Mouse (Mus musculus): ENCODE measurements at regions not wholly inside any gene's neighbourhood (a gene's known extent, or its start where the extent isn't known, plus 50 kb on each side); places are given as distances from the start of the nearest gene placed in this dataset.

GRCm38 (mm10) chr2:64394619-64395294 is 296.9 kb upstream of the Fign start:
- Histone ChIP-seq H3K9me3 (replicated peaks; ENCODE audit: low read length) (peaks cover 38% of the 10 kb centered on the region), H3K79me2 (replicated peaks; ENCODE audit: control insufficient read depth, extremely low read depth, insufficient read depth, poor library complexity, severe bottlenecking) (no peaks in the 10 kb centered on the region), H3K4me2 (ENCODE audit: insufficient read depth, low read depth, poor library complexity, severe bottlenecking) (no peak overlapping the region), H3K27ac (ENCODE audit: insufficient read depth, low read depth) (no peak overlapping the region), H3K36me3 (replicated peaks in 1 of 2; ENCODE audit: control insufficient read depth in 1 of 2, insufficient read depth in 1 of 2, low read length in 1 of 2) (no peaks in the 10 kb centered on the region), H3K4me3 (replicated peaks in 1 of 3; ENCODE audit: low read depth in 2 of 3, low read length in 2 of 3, poor library complexity in 1 of 3) (no peak overlapping the region), H3K27me3 (replicated peaks) (no peaks in the 10 kb centered on the region), H3K4me1 (ENCODE audit: control insufficient read depth in 1 of 2, insufficient read depth in 2 of 2) (no peaks in the 10 kb centered on the region), H3K9ac (ENCODE audit: insufficient read depth, low read depth) (no peak overlapping the region)
- in situ Hi-C loops (cut with MboI; ENCODE audit: low pct_ligation_motif_present, low pct_unique_long_range_greater_than_20kb, low sequenced_read_pairs) (no loop called here), dilution Hi-C loops (cut with MboI; ENCODE audit: extremely low pct_ligation_motif_present, extremely low pct_unique_long_range_greater_than_20kb, low sequenced_read_pairs) (no loop called here)
- no peak for DNase-seq (ENCODE audit: extremely low read depth)
- TF ChIP-seq ZKSCAN1 (IDR thresholded peaks at IDR 0.05; ENCODE audit: borderline replicate concordance, low read depth, low read length): no peak
- TF ChIP-seq MAX (IDR thresholded peaks at IDR 0.05; ENCODE audit: low read length): no peak
- TF ChIP-seq KAT2A (IDR thresholded peaks at IDR 0.05; ENCODE audit: insufficient replicate concordance, low read length): no peak
- TF ChIP-seq POLR2AphosphoS2 (IDR thresholded peaks at IDR 0.05; ENCODE audit: low read depth, low read length): no peak
- TF ChIP-seq CTCF (conservative IDR thresholded peaks at IDR 0.05 in 1 of 2, IDR thresholded peaks at IDR 0.05 in 1 of 2; ENCODE audit: low read depth in 2 of 2, low read length in 2 of 2): no peak
- TF ChIP-seq MYC (IDR thresholded peaks at IDR 0.05; ENCODE audit: low read depth, low read length): no peak

DNA sequence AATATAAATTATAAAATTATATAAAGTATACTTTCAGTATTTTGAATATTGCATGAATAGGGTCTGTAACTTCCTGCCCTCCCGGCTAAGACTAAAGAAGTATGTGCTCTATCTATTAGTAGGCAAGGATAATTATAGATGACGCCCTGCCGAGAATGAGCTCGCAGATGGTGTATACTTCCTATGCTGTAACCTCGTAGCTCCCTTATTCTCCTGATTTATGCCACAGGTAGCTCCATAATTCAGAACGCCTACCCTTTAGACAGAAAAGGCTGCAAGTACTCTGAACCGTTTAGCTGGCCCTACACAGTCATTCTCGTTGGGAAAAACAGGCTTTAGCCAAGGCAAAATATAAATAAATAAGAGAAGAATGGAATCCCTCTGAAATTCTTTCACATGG is 296.4 kb upstream of the Fign start:
- Histone ChIP-seq H3K9ac (ENCODE audit: insufficient read depth, low read depth) (no peak overlapping the region), H3K4me1 (ENCODE audit: control insufficient read depth in 1 of 2, insufficient read depth in 2 of 2) (no peaks in the 10 kb centered on the region), H3K27ac (ENCODE audit: insufficient read depth, low read depth) (no peak overlapping the region), H3K4me2 (ENCODE audit: insufficient read depth, low read depth, poor library complexity, severe bottlenecking) (no peak overlapping the region), H3K79me2 (replicated peaks; ENCODE audit: control insufficient read depth, extremely low read depth, insufficient read depth, poor library complexity, severe bottlenecking) (no peaks in the 10 kb centered on the region), H3K27me3 (replicated peaks) (no peaks in the 10 kb centered on the region), H3K4me3 (replicated peaks in 1 of 3; ENCODE audit: low read depth in 2 of 3, low read length in 2 of 3, poor library complexity in 1 of 3) (no peak overlapping the region), H3K9me3 (replicated peaks; ENCODE audit: low read length) (peaks cover 42% of the 10 kb centered on the region), H3K36me3 (replicated peaks in 1 of 2; ENCODE audit: control insufficient read depth in 1 of 2, insufficient read depth in 1 of 2, low read length in 1 of 2) (no peaks in the 10 kb centered on the region)
- TF ChIP-seq CTCF (conservative IDR thresholded peaks at IDR 0.05 in 1 of 2, IDR thresholded peaks at IDR 0.05 in 1 of 2; ENCODE audit: low read depth in 2 of 2, low read length in 2 of 2) (no peak), SIN3A (IDR thresholded peaks at IDR 0.05; ENCODE audit: low read length) (no peak), ELF1 (IDR thresholded peaks at IDR 0.05; ENCODE audit: low read depth, low read length) (no peak), POLR2AphosphoS2 (IDR thresholded peaks at IDR 0.05; ENCODE audit: low read depth, low read length) (no peak), IRF4 (IDR thresholded peaks at IDR 0.05; ENCODE audit: low read depth, low read length) (no peak), EP300 (IDR thresholded peaks at IDR 0.05; ENCODE audit: low read length) (no peak)
- dilution Hi-C loops (cut with MboI; ENCODE audit: extremely low pct_ligation_motif_present, extremely low pct_unique_long_range_greater_than_20kb, low sequenced_read_pairs) (no loop called here), in situ Hi-C loops (cut with MboI; ENCODE audit: low pct_ligation_motif_present, low pct_unique_long_range_greater_than_20kb, low sequenced_read_pairs) (no loop called here)
- no peak for DNase-seq (ENCODE audit: extremely low read depth)

DNA sequence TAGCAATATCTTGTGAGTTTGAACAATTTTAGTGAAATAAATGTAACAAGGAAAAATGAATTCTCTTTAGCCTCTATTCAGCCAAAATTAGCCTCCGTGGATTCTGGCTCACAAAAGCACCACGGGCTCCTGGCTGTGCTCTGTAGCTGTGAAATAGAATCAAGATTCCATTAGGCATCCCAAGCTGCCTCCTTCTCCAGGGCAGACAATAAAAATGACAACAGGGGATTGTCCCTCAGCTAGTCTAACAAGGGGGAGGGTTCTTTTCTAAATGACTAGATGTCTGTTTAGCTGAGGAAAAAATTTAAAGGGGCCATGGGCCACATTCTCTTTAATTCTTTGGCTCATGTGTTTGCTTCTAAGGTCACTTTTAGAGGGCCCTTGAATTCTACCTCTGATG is 272.0 kb upstream of the Fign start:
- Histone ChIP-seq H3K4me1 (ENCODE audit: control insufficient read depth in 1 of 2, insufficient read depth in 2 of 2) (no peaks in the 10 kb centered on the region), H3K36me3 (replicated peaks in 1 of 2; ENCODE audit: control insufficient read depth in 1 of 2, insufficient read depth in 1 of 2, low read length in 1 of 2) (no peaks in the 10 kb centered on the region), H3K27me3 (replicated peaks) (no peaks in the 10 kb centered on the region), H3K27ac (ENCODE audit: insufficient read depth, low read depth) (no peak overlapping the region), H3K4me3 (replicated peaks in 1 of 3; ENCODE audit: low read depth in 2 of 3, low read length in 2 of 3, poor library complexity in 1 of 3) (no peak overlapping the region), H3K9ac (ENCODE audit: insufficient read depth, low read depth) (no peak overlapping the region), H3K9me3 (replicated peaks; ENCODE audit: low read length) (peaks cover 28% of the 10 kb centered on the region), H3K79me2 (replicated peaks; ENCODE audit: control insufficient read depth, extremely low read depth, insufficient read depth, poor library complexity, severe bottlenecking) (no peaks in the 10 kb centered on the region), H3K4me2 (ENCODE audit: insufficient read depth, low read depth, poor library complexity, severe bottlenecking) (no peak overlapping the region)
- in situ Hi-C loops (cut with MboI; ENCODE audit: low pct_ligation_motif_present, low pct_unique_long_range_greater_than_20kb, low sequenced_read_pairs): no loop called here
- TF ChIP-seq PAX5 (IDR thresholded peaks at IDR 0.05; ENCODE audit: low read length) (no peak), HCFC1 (IDR thresholded peaks at IDR 0.05; ENCODE audit: low read depth, low read length) (no peak), E2F4 (IDR thresholded peaks at IDR 0.05; ENCODE audit: insufficient replicate concordance, low read depth, low read length) (no peak), GABPA (IDR thresholded peaks at IDR 0.05; ENCODE audit: insufficient replicate concordance, low read depth, low read length) (no peak), TBP (conservative IDR thresholded peaks at IDR 0.05; ENCODE audit: low read depth, low read length) (no peak), EP300 (IDR thresholded peaks at IDR 0.05; ENCODE audit: low read length) (no peak), IRF4 (IDR thresholded peaks at IDR 0.05; ENCODE audit: low read depth, low read length) (no peak), MAX (IDR thresholded peaks at IDR 0.05; ENCODE audit: low read length) (no peak), ZNF384 (IDR thresholded peaks at IDR 0.05; ENCODE audit: low read depth, low read length) (no peak)
- DNase-seq (ENCODE audit: extremely low read depth): no peak
- dilution Hi-C loops (cut with MboI; ENCODE audit: extremely low pct_ligation_motif_present, extremely low pct_unique_long_range_greater_than_20kb, low sequenced_read_pairs): no loop called here

Data from CH12.LX (cell line).